Comparison of ENCODE assay signal across 14 mouse cellular contexts in genomic region chr14:78914180-78914579, GRCm38 (mm10).
DNase-seq lines count a peak whose midpoint lies in the region; ATAC-seq lines count a peak whose summit lies in the region.
"Had no signal": no experiment of that assay in that cellular context is flagged by ENCODE, and none has a peak within 500 bp of the region (broad histone marks: within the 10 kb centered on the region; RNA-seq: fewer than 3 reads in every experiment).

No protein-coding gene starts in this region.

- DNase-seq in lung, postnatal 25 days (ENCODE audit: low spot score) = peak; percentile 23
- no peak for DNase-seq in lung, postnatal 4 days
- DNase-seq in spleen, adult 18-20 months = peak; percentile 47 to 53
- DNase-seq in thymus, postnatal 36 days = peak; percentile 64 to 73
- no peak for DNase-seq in cerebellum, postnatal 36 days
- DNase-seq in adrenal gland, postnatal 36 days = no peak
- DNase-seq: cerebellum, adult 18-20 months; embryo, embryonic 11 days; lung, adult 18-20 months; midbrain, embryonic 14.5 days; right cerebral cortex, postnatal 25 days had no signal

- ATAC-seq in hematopoietic stem cell, adult 5-6 weeks (replicated peaks in 1 of 2; ENCODE audit: insufficient read depth in 1 of 2, low FRiP score in 2 of 2, low TSS enrichment in 1 of 2, low read depth in 1 of 2, poor library complexity in 2 of 2, severe bottlenecking in 2 of 2) = peak; percentile 95 to 96
- ATAC-seq in megakaryocyte-erythroid progenitor cell, adult 5-6 weeks (replicated peaks; ENCODE audit: low FRiP score, low TSS enrichment, poor library complexity, severe bottlenecking) = no peak
- ATAC-seq: hindbrain, embryonic 16.5 days had no signal

Comparison
In these comparisons a context has a peak if more than half of its experiments do, and no peak if none do; other contexts are left out.
1. DNase-seq: peak in lung, postnatal 25 days (single experiment), spleen, adult 18-20 months (2 of 2) and thymus, postnatal 36 days (2 of 2); none in lung, postnatal 4 days (0 of 2), cerebellum, postnatal 36 days (0 of 2) and adrenal gland, postnatal 36 days (0 of 2).